Mouse (Mus musculus) layer of hippocampus, adult 8-10 months (tissue): ENCODE data around the gene Rprm. TPM values are rescaled to one million over a fixed set of nuclear protein-coding genes. Genes with fewer than 3 reads are reported as not detected.

ENCODE experiments used
- DNase-seq, 2 experiments: peaks; one replicate each; pipeline ENCODE4 v3.0.0; 2022; ENCODE audit warnings: low spot score in 2 of 2
- total RNA-seq, 4 experiments: library from RNA; stranded (reverse); gene quantifications; 2 replicates each; pipeline ENCODE4 v1.2.4; 2022

Gene Rprm
- 10 to 100 TPM; 36.7 to 48.7 (median 45.8) TPM for total RNA-seq

DNA sequence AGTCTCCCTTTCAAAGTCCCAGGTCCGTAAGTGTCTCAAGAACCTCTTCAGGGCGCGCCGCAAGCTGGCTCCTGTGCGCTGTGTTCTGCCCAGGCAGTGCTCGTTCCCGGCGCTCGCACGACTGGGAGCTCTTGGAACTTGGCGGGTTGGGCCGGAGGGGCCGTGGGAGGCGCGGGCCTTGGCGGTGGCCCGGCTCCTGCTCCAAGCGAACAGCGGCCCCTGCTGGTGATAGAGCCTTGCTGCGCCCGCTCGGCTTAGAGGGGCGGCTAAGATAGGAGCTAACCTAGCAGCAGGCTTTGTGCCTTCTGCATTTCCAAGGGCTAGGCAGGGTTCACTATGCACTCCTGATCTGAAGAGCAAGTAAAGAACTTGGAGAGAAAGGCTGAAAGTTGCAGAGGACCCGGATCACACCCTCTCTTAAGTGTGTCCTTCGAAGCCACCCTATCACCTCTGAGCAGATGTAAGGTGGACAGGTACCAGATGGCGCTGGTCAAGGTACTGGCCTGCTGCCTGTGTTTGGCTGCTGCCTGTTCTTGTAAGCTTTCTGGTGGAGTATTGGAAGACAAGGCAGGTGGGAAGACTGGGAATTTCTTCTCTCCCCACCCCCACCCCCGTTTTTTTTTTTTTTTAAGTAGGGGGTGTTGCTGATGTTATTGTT lies at the start of gene Rprm:
Gene Rprm, minus strand, starts transcription at position 123 of the 658 bp plus-strand sequence.
- peak; percentile 80 to 93 for DNase-seq

DNA sequence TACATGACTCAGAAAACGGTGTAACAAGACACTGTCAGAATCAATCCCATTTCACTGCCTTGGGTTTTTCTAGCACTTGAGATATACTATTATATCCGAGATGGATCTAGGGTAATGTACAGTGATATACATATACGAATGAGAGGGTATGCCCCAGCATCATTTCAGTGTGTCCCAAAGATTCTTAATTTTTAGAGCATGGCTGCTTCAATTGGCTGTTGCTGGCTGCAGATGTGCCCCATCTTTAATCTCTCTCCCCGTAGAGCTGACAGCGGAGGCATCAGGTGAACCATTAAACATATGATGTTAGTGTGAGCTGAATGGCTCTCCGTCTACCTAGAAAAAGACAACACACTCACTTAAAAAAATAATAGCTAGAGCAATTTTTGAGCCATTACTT lies 34.0 kb upstream of the Rprm start:
- no peak for DNase-seq

DNA sequence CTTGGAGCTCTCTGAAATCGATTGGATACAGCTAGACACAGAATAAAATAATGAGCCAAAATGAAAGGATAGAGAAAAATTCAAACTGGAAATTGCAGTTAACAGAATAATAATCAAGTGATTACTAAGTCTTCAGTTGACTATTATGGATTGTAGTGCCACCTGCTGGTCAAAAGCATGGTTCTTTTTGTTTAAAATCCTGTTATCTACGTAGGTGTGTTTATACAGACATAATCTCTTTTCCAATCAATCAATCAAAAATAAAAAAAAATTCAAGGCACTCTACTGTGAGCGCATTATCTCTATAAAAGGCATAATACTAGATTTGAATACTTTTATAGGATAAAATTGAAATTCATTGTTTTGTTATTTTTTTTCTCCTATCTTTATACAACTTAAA lies 33.5 kb upstream of the Rprm start:
- DNase-seq: peak in 1 of 2 experiments; percentile 53

DNA sequence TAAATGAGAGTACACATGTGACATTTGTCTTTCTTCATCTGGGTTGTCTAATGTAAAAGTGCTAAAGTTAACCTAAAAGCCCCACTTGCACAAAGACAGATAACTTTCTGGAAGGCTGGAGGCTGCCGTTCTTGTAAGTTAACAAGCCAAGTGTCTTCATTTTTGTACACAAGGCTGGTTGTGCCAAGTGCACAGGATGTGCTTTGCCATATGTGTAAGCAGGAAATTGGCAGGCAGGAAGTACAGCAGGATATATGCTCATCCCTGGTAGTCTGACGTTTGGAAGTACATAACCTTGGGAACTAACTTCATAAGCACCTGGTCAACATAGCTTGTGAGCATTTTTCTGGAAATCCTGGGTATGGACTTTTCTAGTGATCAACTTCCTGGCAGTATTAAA lies 25.9 kb upstream of the Rprm start:
- no peak for DNase-seq

DNA sequence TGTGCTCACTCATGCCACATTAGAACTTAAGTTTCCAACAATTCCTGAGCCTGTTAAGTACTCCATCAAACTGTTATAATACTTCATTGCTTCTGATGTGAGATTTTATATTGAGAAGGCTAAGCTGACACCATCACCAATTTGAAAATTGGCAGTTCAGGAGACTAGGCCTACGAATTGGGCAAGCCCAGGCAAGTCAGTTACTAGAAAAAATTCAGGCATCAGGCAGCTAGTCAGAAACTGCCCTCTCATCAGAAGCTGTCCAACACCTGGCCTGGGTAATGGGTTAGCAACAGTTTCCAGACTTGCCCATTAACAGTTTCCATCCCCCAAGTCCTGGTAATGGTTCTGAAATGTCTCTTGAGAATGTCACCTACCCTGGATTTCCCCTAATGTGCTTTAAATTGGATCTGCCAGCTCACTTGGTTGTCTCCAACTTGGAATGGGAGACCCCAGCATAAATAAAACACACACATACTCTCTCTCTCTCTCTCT lies 20.9 kb upstream of the Rprm start:
- no peak for DNase-seq

DNA sequence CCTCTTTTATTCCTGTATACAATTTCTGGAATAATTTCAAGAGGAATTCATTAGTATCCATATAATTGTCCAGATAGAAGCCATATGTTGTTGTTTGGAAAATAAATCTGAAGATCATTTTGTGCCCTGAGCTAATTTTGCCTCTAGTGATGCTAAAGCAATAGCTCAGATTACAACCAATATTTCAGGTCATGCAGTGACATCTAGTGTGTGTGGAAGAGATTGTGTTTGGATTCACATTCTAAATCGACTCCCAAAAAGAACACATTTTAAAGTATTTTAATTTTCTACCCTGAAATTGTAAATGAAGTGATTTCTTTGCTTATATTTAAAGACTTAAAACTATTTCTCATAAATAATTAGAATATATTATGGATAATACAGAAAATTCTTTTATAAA lies 14.6 kb upstream of the Rprm start:
- no peak for DNase-seq

DNA sequence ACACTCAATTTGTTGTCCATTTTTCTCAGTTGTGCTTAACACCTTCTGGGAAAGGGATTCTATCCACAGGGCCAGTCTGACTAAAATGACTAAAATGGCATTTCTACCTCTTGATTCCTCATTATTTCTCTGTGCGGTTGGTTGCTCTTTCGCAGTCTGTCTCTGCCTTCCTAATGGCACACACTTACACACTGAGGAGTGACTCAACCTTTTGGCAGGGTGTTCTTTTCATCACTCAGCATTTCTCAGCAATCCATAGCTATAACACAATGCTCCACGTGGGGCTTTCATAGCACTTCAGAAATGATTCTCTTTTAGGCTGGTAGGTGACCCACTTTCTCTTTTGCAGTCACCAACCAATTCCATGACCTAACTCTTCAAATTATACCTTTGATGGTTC lies 7.3 kb upstream of the Rprm start:
- DNase-seq: no peak

DNA sequence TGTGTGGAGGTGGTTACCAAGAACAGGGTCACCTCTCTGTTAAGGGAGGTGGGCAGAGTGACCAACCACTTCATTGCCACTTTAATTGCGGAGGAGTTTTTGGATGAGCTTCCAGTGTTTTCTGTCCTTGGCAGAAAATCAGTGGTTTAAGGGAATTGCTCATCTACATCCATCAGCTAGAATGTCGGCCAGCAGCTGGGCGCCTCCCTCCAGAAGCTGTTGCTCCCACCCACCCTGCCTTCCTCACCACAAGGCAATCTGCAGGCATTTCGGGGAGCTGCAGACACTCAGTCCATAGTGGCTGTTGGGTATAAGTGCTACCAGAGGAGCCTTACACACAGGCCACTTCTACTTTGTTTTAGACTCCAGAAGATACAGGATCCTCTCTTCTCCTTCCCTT lies 902 bp upstream of the Rprm start:
- DNase-seq: peak; percentile 51 to 55

DNA sequence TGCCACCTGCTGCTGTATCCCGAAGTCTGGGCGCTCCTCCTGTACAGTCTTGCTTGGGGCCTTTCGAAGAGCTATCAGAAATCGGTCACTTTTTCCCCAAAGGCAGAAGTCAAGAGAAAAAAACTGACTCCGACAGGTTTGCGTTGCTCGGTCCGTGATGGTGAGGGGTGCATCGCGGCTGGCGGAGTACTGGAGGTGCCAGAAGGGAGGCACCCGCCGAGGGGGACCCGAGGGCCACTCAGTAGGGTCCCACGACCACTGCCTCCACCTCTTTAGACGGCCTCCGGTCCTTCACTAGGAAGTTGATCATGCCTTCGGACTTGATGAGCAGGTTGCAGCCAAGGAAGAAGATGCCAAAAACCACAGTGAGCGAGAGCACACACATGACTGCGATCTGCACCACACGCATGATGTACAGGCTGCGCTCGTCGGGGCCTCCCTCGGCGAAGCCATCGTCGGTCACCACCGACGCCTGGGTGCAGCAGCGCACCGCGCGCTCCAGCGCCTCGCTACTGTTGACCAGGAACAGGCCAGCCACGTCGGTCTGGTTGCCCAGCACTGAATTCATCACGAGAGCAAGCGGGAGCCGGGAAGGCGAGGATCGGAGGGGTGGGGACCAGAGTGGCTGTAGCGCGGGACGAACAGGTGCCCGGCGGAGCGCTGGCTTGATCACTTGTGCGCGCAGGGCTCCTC lies 469 bp downstream of the Rprm start:
- peak in 1 of 2 experiments; percentile 5 for DNase-seq

DNA sequence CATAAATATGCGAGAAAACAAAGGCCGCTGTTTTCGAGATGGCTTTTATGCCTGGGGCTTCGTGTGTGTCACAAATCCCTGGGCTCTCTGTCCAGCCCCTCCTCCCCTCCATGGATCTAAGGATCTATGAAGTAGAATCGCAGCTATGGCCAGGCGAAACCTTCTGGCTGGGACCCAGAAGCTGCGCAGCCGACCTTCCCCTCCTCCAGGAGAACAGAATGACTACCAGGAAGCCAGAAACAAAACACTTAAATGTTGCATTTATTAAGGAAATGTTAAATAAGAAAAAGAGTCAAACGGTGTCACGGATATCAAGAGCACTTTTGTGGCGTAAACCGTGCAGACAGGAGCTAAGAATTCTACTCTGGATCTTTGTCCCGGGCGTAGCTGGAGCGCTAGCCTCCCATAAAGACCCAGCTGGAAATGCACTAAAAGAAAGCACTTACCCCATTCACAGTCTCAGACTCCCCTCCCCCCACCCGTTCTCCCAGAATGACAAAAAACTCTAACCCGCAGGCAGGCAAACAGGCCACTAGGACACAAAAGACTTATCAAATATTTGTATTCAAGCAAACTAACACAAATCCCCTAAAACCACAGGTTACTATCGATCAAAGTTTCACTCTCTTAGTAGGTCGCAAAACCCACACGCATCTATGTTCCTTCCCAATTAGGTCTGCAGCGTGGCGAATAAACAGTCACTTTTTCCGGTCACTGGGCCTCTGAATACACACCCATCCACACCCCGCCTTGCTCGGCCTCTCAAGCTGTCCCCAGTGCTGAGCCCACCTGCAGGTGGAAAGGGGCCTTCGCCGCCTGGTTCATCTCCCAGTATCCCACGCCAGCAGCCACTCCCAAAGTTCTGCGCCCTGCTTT lies 1.3 kb downstream of the Rprm start:
- no peak for DNase-seq

DNA sequence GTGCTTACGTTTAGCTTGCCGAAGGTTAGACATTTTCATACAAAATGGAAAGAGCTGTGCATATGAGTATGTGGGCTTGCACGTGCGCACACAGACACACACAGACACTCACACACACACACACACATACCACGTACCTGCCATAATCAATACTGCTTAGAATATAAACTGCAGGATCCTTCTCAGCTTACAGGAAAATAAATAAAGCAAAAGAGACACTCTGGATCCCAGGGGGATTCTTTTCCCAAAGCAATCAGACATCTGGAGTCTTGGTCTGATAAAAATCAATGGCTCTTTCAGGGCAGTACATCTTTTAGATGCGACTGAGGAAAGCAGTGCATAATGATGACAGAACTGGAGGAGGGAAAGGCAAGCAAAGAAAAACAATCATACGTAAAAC lies 6.4 kb downstream of the Rprm start:
- no peak for DNase-seq

DNA sequence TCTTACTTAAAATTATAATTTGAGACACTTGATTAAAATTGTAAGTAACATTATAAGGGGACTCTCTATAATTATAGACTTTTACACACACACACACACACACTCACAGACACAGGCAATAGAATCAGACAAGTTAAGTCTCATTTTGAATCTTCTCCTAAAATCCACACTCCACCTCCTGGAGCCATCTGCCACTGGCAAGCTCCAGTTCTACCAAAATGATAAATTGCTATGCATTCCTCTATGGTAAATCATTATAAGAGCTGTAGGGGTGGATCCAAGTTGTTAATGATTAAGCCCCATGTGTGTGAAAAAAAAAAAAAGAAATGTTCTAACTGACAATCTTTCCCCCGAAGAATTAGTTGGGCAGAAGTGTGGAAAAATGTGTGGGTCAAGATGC lies 13.8 kb downstream of the Rprm start:
- peak in 1 of 2 experiments; percentile 9 for DNase-seq

DNA sequence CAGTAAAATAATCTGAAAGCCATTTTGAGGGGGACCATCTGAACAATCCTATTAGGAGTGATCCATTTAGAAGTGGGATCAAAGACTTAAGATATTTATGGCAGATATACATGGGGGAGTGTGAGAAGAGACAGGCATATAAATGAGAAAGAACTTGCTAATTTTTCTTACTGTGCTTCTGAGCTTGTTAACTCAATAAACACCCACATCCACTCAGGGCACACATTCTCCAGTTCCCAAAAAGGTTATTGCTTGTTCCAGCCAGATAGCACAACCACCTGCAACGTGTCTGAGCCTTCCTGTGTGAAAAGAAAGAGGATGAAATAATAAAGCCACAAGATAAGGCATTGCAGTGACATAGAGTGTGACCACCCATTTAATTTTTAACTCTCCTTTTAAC lies 22.9 kb downstream of the Rprm start:
- no peak for DNase-seq

DNA sequence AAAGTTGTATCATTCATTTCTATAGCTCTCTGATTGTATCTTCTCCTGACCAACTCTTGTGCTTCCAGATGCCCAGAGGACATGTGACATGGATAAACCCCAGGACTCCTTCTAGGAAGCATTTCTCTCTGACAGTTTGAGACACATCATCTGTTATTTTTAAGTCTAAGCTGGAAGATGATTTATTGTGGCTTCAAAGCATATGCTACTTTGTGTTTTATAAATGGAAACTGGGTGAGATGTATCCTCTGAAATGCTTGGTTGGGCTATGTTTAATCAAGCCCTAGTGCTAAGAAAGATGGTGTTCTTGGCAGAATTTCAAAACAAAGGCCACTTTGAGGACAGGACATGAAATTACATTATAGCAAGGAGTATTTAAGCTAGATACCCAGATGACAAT lies 24.3 kb downstream of the Rprm start:
- DNase-seq: no peak
